Mouse (Mus musculus): ENCODE measurements around the gene Ublcp1.
"Not testable (repeated sequence)": the region's sequence is repeated elsewhere in the genome, so short reads cannot be mapped to it uniquely, and the experiment has no call there.

Gene Ublcp1

DNA sequence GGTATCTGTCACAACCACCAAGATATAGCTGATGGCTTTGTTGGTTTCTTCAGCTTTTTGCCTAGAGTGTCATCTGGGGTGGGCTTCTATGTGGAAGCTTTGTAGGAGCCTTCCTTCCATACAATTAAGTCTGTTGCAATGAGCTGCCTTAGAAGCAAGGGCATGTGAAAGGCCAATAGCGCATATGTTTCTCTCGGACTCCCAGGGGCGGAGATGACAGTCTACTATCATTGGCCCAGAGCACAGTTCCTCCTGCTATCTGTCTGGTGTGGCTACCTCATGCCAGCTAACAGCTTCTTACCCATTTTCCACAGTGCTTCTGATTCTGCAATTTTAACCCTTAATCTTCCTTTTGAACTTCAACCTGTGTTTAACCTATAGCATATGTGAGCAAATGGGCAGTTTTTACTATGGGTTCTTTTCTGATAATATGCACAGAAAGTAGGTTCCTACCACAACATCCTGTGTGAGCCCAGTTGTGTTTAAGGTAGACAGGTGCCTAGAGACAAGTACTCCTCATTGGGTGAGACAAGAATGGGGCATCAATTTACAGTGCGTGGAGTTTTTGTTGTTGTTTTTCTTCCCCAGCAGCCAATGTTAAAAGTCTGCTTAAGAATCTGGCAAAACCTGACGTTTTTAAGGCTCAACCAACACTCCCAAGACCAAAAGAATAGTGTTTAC lies 24.5 kb upstream of the Ublcp1 start:
- DNase-seq (ENCODE audit: low spot score): no peak

- no peak for DNase-seq (ENCODE audit: low spot score)
These were observed 18.8 kb upstream of the Ublcp1 start for GRCm38 (mm10) chr11:44489117-44489516.

DNA sequence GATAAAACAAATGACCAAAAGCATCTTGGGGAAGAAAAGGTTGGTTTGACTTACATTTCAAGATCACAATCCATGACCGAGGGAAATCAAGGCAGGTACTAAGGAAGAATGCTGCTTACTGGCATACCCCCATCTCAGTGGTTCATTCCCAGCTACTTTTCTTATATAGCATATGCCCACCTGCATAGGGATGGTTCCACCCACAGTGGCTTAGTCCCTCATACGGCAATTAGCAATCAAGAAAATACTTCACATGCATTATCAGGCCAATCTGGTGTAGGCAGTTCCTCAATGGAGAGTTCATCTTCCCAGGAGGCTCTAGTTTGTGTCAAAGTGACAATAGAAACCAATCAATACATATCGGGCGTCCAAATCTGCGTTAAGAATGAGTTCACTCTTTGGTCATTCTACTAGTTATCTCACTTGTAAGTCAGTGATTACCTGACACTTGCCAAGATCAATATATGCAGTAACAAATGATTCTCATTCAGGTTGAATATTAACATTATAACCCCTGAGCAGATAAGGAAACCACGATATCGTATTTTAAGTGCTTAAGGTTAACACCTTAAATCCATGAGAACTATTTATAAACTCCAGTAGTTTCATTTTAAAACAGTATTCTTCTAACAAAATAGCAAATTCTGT lies 14.9 kb upstream of the Ublcp1 start:
- no peak for DNase-seq (ENCODE audit: low spot score)

DNA sequence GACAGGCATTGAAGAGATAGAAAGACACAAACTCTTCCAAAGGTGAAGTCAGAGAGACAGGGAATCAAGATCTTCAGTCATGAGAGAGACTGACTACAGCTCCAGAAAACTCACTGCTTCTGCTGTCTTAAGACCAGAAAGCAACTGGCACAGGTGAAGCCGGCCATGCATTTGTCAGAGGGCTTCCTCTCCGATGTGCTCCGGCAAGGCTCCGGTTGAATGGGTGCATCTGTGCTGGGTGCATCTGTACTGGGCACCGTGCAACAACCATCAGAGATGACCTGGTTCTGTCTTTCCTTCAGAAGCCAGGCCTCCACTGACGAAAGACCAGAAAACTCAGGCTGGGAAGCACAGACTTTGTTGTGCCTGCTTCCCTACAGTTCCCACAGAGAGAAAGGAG lies 9.9 kb upstream of the Ublcp1 start:
- DNase-seq (ENCODE audit: low spot score): no peak

DNA sequence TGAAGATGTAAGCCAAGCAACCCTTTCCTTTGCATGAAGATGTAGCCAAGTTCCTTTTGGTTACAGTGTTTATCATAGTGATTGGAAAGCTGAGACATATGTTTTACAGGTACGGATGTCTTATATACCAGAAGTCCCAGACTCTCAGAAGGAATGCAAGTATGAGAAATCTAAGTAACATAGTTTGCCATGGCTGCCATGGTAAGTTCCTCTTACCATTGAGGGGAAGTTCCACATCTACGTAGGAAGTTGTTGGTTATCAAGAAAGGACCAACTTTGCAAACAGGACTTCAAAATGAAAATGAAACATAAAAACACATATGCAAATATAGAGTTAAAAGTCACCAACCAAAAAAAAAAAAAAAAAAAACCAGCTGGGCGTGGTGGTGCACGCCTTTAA lies 8.1 kb upstream of the Ublcp1 start:
- DNase-seq (ENCODE audit: low spot score): no peak

- DNase-seq (ENCODE audit: low spot score): no peak
These were observed 6.1 kb upstream of the Ublcp1 start for GRCm38 (mm10) chr11:44476445-44476844.

- no peak for DNase-seq (ENCODE audit: low spot score)
These were observed 5.2 kb upstream of the Ublcp1 start for GRCm38 (mm10) chr11:44475467-44475866.

GRCm38 (mm10) chr11:44471337-44471995 lies 1.2 kb upstream of the Ublcp1 start:
- DNase-seq (ENCODE audit: low spot score): peak; percentile 43

GRCm38 (mm10) chr11:44469646-44470431 lies 459 bp downstream of the Ublcp1 start:
- DNase-seq (ENCODE audit: low spot score): peak; percentile 36

DNA sequence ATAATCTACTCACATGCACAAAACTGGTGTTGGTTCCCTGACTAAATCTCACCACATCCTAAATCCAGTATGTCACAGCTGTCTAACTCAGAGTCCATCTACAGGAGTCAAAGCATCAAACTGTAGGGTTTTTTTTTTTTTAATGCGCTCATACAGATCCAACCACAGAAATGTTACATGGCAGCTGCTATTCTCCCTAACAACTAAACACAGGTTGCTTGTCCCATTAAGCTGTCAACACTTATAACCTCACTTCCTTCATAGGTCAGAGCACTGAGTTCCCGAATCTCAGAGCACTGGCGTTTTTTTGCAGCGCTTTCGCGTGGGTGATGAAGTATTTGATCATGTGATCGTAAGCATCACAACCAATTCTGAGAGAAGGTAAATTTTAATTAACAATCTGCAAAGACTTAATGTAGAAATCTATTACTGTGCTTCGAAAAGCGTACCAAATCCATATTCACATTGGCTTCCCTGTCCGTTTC lies 1.9 kb downstream of the Ublcp1 start:
- DNase-seq (ENCODE audit: low spot score): no peak

- no peak for DNase-seq (ENCODE audit: low spot score)
These were observed 3.3 kb downstream of the Ublcp1 start for GRCm38 (mm10) chr11:44466949-44467442.

DNA sequence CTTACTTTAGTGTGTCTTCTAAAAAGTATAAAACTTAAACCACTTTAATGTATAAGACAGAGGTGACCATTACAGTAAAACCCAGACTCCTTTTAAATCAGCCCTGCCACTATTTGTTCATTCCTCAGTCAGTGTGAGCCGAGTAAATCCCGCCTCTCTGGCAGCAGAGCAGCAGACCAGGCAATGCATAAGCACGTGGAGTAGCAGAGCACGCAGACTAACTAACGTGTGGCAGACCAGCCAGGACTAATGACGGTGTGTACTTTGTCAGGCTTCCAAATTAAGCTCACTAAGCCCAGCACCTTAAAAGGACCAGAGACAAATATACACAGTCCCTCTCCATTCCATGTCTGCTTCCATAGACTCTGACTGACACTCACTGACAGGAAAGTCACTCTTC lies 8.8 kb downstream of the Ublcp1 start:
- DNase-seq (ENCODE audit: low spot score): peak; percentile 24

DNA sequence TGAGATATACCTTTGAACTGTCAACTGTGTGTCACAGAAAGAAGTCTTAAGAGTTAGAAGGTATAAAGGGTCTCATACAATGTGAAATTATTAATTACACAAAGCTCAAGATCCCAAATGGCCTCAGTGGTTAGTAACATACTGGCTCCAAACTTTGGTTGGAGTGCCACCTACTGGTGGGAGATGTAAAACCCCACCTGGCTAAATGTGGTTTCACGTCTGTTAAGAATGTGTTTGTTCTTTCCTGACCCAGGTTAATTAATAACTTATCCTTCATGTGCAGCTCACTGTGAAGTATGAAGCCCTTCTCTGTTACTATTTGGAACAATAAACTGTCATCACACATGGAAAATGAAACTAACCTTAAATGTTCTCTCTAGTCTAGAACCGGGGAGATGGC lies 16.9 kb downstream of the Ublcp1 start:
- peak; percentile 65 for DNase-seq (ENCODE audit: low spot score)

GRCm38 (mm10) chr11:44452016-44452415 lies 18.3 kb downstream of the Ublcp1 start:
- not testable (repeated sequence) for DNase-seq (ENCODE audit: low spot score)

DNA sequence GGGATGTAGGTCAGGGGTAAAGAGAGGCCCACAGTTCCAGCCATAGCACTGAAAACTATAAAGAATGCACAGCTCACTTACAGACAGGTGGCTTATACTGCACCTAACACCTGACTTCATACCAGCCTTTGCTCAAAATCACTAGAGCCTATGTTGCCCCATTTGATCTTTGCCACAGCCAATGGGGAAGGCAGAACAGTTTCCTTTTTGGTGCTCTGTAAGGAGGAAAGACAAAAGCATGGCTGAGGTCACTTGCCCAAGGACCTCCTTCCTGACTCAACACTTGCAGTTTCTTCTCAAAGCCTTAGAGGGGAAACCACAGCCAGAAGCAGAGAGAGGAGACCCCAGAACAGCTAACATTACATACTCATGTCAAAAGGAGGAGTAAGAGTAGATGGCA lies 19.3 kb downstream of the Ublcp1 start:
- DNase-seq (ENCODE audit: low spot score): no peak

- no peak for DNase-seq (ENCODE audit: low spot score)
These were observed 32.5 kb downstream of the Ublcp1 start for GRCm38 (mm10) chr11:44437786-44438185.

GRCm38 (mm10) chr11:44430036-44430435 lies 40.3 kb downstream of the Ublcp1 start:
- DNase-seq (ENCODE audit: low spot score): no peak

DNA sequence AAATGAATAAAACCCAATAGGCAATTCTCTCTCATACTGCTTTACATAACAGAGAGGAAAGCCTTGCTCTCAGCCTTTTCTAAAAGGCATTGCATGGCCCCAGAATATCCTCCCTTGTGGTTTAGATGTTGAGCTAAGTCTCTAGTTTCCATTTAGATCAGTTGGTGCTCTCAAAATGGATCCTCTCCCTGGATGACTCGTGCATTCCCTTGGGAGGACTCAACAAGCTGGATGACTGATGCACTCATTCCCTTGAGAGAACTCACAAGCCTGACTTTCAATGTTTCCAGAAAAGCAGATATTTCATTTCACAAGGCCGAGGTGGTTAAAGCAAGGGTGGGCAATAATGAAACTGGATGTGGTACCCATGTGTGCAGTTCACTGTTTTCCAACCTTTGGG lies 42.3 kb downstream of the Ublcp1 start:
- DNase-seq (ENCODE audit: low spot score): peak; percentile 13

DNA sequence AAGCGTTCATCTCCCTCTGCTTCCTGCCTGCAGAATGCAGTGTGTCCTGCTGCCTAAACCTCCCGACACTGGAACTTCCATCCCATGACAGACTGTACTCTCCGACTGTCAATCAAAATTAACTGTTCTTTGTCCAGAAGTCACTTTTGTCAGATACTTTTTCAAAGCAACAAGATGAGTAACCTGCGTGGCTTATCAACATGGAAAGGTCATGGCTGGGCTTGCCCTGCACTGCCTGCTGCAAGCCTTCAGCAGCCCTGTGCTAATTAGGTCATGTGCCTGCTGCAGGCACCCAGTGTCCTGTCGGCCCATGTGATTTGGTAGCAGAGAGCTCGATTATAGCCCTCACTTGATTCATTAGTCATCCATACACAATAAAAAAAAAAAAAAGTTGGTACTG lies 44.7 kb downstream of the Ublcp1 start:
- DNase-seq (ENCODE audit: low spot score): no peak

GRCm38 (mm10) chr11:44425006-44425405 lies 45.3 kb downstream of the Ublcp1 start:
- DNase-seq (ENCODE audit: low spot score): no peak

DNA sequence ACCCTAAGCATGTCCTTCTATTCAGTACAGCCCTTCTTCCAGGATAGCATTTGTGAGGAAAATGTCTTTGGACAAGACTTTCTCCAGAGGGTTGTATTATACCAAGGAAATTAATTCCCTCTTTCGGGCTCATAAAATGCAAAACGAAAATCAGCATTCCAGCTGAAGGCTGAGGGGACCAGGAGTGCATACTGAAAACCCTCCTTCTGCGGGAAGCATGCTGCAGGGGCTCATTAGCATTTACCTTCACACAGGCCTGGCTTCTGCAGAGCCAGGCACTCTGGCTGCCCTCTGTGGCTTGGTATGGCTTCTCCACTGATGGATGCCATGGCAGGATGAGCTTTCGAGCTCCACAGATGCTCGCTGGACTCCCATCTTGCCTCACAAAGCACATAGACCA lies 46.3 kb downstream of the Ublcp1 start:
- DNase-seq (ENCODE audit: low spot score): no peak

DNA sequence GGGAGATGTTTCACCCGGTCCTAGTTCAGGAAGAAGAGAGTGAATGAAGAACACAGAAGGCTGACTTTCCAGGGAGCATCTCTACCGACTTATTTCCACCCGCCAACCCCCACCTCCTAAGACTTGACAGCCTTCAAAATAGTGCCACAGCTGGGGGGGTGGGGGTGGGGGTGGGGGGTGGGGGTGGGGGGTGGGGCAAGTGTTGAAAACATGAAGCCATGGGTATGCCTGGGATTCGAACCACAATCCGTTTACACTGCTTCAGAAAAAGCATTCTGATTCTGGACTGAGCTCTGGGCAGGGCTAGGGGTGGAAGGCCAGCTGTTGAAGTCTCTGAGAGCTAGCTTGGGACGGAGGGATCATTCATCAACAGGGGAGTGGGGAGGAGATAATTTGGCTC lies 47.0 kb downstream of the Ublcp1 start:
- DNase-seq (ENCODE audit: low spot score): no peak
